Mouse (Mus musculus): Measurements from ENCODE around the gene Olfr214. TPM values are rescaled to one million over a fixed set of nuclear protein-coding genes. Genes with fewer than 3 reads are reported as not detected.
"Not testable (repeated sequence)": the region's sequence is repeated elsewhere in the genome, so short reads cannot be mapped to it uniquely, and the experiment has no call there.

The Olfr214 gene
- polyA plus RNA-seq, 1 experiment from 2014 or later, result not detected

DNA sequence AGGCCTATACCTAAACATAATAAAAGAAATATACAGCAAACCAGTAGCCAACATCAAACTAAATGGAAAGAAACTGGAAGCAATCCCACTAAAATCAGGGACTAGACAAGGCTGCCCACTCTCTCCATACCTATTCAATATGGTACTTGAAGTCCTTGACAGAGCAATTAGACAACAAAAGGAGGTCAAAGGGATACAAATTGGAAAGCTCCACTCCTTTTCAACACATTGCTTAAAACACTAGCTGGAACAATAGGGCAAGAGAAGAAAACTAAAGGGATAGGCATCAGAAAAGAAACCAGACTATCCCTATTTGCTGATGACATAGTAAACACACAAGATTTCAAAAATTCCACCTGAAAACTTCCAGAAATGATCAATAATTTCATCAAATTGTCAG is 46.9 kb downstream of the Olfr214 start:
- not testable (repeated sequence) for H3K36me3 ChIP-seq (ENCODE audit: control insufficient read depth, insufficient read depth, low read length); H3K4me3 ChIP-seq (ENCODE audit: low read depth, low read length); ATAC-seq (ENCODE audit: low FRiP score); H3K9ac ChIP-seq (ENCODE audit: low read length); H3K27me3 ChIP-seq (ENCODE audit: control insufficient read depth, insufficient read depth, low read length); H3K4me2 ChIP-seq; H3K27ac ChIP-seq (ENCODE audit: low read depth, low read length); H3K9me3 ChIP-seq (ENCODE audit: control insufficient read depth, low read length); H3K4me1 ChIP-seq (ENCODE audit: control insufficient read depth, insufficient read depth, low read length); DNase-seq (ENCODE audit: low spot score, missing footprints)

DNA sequence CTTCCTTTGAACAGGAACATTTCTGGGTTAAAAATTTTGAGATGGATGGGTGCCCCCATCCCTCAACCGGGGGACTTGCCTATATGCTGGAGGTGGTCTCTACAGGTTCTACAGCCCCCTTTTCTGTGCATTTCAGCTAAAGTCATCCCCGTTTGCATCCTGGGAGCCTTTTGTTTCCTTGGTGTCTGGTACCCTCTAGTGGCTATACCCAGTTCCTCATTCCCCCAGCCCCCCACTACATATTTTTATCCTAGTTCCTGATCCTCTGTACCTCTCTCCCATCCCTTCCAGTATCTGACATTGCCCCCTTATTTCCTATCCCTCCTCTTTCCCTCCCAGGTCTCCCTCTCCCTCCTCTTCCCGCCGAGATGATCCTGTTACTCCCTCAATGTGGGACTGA is 53.2 kb downstream of the Olfr214 start:
- no peak for ATAC-seq (ENCODE audit: low FRiP score)
- DNase-seq (ENCODE audit: low spot score, missing footprints), result no peak
- Histone ChIP-seq H3K4me3 (ENCODE audit: low read depth, low read length) (no peak overlapping the region), H3K27ac (ENCODE audit: low read depth, low read length) (no peak overlapping the region), H3K9ac (ENCODE audit: low read length) (no peak overlapping the region), H3K4me1 (ENCODE audit: control insufficient read depth, insufficient read depth, low read length) (no peaks in the 10 kb centered on the region), H3K27me3 (ENCODE audit: control insufficient read depth, insufficient read depth, low read length) (no peaks in the 10 kb centered on the region), H3K9me3 (ENCODE audit: control insufficient read depth, low read length) (no peaks in the 10 kb centered on the region), H3K36me3 (ENCODE audit: control insufficient read depth, insufficient read depth, low read length) (no peaks in the 10 kb centered on the region), H3K4me2 (no peak overlapping the region)
- WGBS, result 38% methylated on average over 4 of the region's 4 CpGs

Other genes with a start within 250 kb of the Olfr214 start
- gene March8, start 216.2 kb upstream of the Olfr214 start, polyA plus RNA-seq (2014; fragmentation: Nextera tagmentation; extraction: Ambion mirVana), result 35.3 and 37.4 TPM in 2 replicates
- 0.88 and 1.6 TPM in 2 replicates for gene Alox5, start 93.1 kb upstream of the Olfr214 start, polyA plus RNA-seq (2014; fragmentation: Nextera tagmentation; extraction: Ambion mirVana)
- gene Olfr211, start 65.1 kb upstream of the Olfr214 start, polyA plus RNA-seq (2014; fragmentation: Nextera tagmentation; extraction: Ambion mirVana), result not detected in 2 replicates
- gene Olfr212, start 47.7 kb upstream of the Olfr214 start, polyA plus RNA-seq (2014; fragmentation: Nextera tagmentation; extraction: Ambion mirVana), result 0.04 TPM in 1 of 2 replicates, not detected in the other
- not detected in 2 replicates for gene Olfr213, start 15.8 kb upstream of the Olfr214 start, polyA plus RNA-seq (2014; fragmentation: Nextera tagmentation; extraction: Ambion mirVana)
- 0.45 and 0.68 TPM in 2 replicates for gene Gm5580, start 3.1 kb upstream of the Olfr214 start, polyA plus RNA-seq (2014; fragmentation: Nextera tagmentation; extraction: Ambion mirVana)
- not detected in 2 replicates for gene Olfr215, start 30.0 kb downstream of the Olfr214 start, polyA plus RNA-seq (2014; fragmentation: Nextera tagmentation; extraction: Ambion mirVana)
- 369 and 397 TPM in 2 replicates for gene Zfp422, start 74.8 kb downstream of the Olfr214 start, polyA plus RNA-seq (2014; fragmentation: Nextera tagmentation; extraction: Ambion mirVana)
- 6.5 and 6.8 TPM in 2 replicates for gene Depp1, start 96.4 kb downstream of the Olfr214 start, polyA plus RNA-seq (2014; fragmentation: Nextera tagmentation; extraction: Ambion mirVana)
- 41.2 and 42.6 TPM in 2 replicates for gene Rassf4, start 119.7 kb downstream of the Olfr214 start, polyA plus RNA-seq (2014; fragmentation: Nextera tagmentation; extraction: Ambion mirVana)
- gene Tmem72, start 162.7 kb downstream of the Olfr214 start, polyA plus RNA-seq (2014; fragmentation: Nextera tagmentation; extraction: Ambion mirVana), result 0.08 and 0.10 TPM in 2 replicates

Data from midbrain, embryonic 11.5 days (tissue).